Mouse (Mus musculus): ENCODE measurements at regions not wholly inside any gene's neighbourhood (a gene's known extent, or its start where the extent isn't known, plus 50 kb on each side); places are given as distances from the start of the nearest gene placed in this dataset.

DNA sequence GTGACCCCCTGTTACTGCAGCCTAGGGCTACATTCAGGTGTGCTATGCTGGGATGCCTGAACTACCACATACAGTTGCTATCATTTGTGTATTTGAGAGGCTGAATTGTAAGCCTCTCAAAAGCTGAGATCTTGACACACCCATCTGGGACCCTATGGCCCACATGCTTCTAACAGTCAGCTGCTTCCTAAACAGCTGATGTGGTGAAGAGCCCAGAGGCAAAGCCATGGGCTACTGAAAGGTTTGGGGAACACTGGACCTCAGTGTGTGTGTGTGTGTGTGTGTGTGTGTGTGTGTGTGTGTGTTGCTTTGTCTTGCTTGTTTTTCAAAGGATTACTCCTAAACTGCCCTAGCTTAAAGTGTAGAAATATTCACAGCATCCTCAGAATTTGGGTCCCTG lies 75.0 kb downstream of the Lbh start:
- no peak for DNase-seq (ENCODE audit: low spot score in 2 of 2)

DNA sequence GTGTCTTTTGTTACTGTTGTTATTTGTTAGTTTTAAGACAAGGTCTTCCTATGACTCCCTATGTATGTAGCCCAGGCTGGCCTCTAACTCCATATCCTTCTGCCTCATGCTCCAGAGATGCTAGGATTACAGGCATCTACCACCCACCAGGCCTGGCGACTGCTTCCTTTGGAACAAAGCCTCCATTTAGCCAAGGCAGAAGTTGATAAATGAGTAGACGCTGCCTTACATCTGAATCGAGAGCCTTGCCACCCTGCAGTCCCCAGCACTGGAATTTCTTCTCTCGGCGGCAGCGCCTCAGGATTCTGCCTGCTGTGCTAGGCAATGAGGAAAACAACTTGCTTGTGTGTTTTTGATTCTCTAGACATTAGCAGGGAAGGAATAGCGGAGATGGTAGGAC lies 75.5 kb downstream of the Lbh start:
- no peak for DNase-seq (ENCODE audit: low spot score in 2 of 2)

DNA sequence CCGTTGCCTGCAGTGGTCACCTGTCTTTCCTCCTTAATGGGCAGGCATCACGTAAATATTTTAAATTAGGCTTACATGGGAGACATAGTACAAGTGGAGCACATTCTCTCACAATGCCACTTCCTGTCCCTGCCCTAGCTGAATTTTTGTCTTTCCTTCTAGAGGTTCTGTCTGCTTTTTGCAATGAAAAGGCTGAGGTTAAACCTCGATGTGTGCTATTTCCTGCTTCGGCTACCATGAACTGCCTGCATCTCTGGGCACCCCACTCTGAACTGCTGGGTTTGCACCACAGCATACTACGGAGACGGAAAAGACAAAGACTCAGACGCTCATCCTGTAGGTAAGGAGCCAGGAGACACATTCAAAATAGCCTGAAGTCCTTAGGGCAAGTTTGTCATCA lies 78.4 kb downstream of the Lbh start:
- no peak for DNase-seq (ENCODE audit: low spot score in 2 of 2)

DNA sequence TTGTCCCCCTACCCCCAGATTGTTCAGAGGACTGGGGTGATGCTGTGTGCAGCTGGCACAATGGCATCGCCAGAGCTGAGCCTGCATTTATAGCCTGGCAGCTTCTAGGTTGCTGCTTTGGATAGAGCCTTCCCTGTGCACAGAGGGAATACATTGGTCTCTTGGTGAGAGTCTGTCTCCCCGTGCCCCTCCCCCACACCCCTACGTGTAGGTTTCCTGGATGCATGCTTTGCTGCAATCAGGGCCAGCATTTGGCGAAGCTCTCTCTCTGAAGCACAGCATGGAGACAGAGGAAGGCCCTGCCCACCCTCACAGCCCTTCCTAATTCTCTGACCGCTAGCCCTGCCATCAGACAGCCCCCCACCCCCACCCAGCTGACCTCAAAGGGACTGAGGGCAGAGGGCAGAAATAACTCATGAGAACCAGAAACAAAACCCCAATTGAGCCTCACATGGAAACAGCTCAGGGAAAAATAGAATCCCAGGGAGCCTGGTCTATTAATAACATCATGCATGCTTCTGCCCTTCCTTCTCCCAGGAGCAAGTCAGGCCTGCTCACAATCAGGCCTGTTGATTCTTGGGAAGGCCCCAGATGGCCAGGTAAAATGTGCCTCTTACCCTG lies 79.3 kb downstream of the Lbh start:
- no peak for DNase-seq (ENCODE audit: low spot score in 2 of 2)

DNA sequence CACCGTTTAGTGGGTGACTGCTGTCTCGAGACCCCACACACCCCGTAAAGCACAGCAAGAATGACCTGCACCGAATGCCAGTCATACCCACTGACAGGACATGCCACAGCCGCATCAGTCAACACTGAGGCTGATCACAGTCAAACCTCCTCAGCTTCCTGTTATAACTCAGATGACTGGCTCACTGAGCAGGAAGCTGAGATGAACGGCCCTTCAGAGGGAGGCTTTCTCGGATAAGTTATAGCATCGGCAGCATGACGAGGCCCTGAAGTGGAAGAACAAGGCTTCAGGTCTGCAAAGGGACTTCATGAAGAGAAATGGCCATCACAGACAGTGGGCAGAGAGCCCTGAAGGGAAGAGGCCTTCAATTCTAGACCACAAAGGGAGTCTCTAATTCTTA lies 87.0 kb downstream of the Lbh start:
- no peak for DNase-seq (ENCODE audit: low spot score in 2 of 2)

DNA sequence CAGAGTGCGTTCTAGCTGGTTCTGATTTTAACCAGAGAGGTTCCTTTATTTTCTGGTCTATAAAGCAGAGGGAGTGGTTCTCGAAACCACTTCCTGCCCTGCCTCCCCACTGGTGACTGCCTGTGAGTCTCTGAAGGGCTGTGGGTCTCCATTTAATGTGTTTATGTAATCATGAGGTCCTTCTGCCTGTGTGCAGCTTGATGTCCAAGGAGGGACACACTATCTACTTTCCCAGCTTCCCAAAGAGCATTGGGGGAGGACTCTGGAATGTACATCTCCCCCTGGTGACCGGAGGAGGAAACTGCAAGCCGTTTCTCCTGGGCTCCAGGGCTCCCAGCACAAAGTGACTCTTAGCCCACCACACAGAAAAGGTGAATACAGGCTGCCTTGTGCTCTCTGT lies 90.8 kb downstream of the Lbh start:
- DNase-seq (ENCODE audit: low spot score in 2 of 2), result peak; percentile 21 to 26

DNA sequence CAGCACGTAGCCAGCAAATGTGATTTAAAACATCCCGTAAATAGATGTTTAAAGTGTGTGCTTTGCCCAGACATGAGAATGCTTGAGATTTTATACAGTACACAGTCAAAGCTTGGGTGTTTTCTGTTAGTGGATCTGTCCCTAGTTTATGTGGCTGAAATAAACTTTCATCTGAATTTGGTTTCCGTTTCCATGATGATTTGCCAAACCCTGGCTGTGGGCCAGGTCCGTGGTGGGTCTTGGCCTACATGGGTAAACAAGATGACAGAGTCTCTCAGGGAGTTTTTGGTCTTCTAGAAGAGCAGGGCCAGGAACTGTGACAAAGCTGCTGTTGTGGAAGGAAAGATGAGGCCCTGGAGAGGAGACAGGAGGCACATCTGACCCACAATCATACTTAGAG lies 91.9 kb downstream of the Lbh start:
- no peak for DNase-seq (ENCODE audit: low spot score in 2 of 2)

DNA sequence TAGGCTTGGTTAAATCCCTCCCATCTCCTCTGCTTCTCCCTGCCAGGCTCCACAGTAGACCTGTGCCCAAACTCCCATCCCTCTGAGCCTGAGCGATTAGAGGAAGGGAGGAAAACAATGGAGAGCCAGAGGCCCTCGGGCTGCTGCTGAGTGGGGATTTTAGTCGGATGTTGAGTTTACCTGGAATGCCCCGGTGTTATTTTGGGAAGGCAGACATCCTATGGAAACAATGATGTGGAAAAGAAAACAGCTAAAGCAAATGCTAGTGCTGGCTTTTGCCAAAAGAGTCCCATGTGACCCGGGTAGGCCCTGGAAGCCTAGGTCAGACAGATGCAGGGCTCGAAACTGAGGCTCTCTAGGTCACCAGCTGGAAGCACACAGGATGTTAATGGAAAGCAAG lies 94.3 kb downstream of the Lbh start:
- no peak for DNase-seq (ENCODE audit: low spot score in 2 of 2)

DNA sequence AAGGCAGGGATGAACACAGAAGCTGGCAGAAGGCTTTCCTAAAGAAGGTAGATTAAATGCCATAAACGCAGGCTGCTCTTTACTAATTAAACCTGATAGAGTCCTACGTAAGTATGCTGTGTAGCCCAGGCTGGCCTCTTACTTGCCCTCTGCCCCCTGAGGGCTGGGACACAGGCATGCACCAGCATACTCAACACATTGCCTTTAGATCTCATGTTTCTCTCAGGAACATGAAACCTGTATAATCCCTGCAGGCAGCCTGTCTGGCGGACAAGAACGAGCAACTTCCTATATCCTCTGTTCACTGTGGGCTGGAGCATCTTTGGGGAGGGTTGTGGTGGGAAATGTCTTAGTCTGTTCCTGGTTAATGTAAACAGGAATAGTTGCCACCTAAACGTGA lies 94.8 kb upstream of the Lclat1 start:
- no peak for DNase-seq (ENCODE audit: low spot score in 2 of 2)

DNA sequence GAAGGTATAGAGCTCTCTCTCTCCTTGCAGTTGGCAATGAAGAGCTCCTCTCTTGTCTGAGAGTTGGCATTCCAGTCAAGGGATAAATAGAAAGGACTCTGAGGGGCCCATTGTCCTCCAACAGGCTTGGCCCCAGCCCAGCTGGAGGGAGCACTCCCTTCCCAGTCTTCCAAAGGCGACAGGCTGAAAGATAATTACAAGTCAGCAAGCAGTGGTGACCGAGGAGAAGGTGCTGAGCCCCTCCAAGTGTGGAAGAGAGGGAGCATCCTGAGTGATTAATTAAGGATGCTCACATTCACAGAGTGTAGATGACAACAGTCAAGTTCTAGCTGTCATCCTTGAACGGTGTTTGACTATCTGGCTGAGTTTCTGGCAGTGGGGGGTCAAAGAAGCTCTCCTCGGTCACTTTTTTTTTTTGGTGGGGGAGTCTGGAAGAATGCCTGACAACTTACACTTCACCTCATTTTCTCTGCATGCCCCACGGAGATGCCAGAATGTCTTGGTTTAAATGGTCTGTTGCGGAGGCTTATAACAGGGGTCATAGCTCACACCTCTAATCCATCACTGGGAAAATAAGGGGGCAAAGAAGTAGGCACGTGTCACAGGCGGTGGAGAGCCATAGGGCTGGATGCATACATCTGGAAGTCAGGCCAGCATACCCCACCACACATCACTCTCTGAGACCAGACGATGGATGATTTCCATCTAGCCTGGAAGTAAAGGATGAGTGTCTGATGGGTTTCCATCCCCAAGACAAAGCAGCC lies 93.5 kb upstream of the Lclat1 start:
- DNase-seq (ENCODE audit: low spot score in 2 of 2), result no peak

DNA sequence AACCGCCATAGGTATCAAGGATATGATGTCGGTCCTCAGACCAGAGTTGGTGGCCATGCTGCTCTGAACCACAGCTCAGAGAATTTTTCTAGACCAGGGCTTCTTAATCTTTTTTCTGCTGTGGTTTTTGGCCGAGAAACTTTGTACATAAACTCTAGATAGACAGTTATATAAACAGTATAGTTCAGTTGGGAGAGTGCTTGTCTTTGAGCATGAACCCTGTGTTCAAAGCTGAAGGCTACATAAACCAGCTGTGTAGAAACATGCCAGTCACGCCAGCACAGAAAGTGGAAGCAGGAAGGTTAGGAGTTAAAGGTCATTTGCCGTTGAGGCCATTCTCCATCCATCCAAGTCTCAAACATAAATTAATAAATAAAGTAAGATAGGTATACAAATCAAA lies 90.6 kb upstream of the Lclat1 start:
- no peak for DNase-seq (ENCODE audit: low spot score in 2 of 2)

DNA sequence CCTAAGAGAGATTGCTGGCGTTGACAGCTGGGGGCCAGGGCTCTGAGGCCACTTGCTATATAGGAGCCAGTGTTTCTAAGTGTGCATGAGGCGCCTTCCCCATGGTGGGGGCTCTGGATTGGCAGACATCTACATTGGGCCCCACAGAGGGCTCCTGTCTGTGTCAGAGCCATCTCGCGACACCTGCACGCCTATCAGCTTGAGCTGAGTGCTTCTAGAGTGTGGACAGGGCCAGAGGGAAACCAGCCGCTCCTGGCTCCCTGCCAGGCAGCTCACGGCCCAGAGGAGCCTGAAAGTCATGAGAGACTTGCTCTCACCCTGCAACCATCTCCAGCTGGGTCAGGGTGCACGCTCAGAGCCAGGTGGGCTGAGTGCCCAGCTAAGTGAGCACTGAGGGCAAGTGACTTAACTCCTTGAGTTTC lies 85.1 kb upstream of the Lclat1 start:
- no peak for DNase-seq (ENCODE audit: low spot score in 2 of 2)

DNA sequence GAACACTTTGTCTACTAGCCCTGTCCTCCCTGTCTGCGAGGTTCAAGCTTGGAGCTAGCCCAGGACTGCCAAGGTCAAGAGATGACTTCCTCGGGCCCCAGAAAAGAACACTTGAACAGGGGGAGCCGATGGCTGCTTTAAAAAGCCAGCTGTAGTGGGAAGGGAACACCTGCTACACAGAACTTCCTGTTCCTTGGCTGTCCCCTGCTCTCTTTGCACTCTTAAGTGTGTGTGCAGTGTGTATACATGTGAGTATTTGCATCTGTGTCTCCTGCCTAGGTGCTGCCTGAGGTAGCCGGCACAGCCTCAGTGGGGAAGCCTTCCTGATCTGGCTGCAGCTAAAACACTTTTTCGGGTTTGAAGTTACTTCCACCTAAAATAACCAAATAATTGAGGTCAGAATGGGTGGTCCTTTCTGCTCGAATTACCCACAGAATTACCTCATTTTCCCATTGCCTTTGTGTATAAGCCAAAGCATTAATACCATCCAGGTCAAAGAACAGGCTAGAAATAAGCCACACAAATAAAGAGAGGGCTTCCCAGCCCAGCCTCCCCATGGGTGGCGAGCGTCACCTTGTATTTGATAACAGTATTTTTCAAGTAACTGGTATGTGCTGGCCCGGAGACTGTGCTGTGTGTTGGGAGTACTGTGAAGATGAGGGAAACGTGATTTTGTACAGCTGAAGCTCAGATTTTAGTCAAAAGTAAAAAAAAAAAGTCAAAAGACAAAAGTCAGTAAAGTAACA lies 84.2 kb upstream of the Lclat1 start:
- no peak for DNase-seq (ENCODE audit: low spot score in 2 of 2)

DNA sequence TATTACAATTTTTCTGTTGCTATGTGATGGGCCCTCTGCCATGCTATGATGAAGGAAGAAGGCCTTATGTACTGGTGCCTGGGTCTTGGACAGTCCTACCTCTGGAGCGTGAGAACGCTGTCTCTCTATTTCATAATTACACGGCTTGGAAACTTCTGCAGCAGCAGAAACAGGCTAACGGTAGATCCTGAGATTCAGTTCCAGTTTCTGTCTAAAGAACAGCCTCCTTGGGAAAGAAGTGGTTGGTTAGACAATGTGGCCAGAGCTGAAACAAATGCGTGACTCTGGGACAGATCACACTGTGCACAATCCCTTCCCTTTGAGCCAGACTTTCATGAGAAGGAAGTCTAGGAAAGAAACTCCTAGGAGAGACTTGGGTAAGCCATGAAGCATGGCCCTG lies 80.7 kb upstream of the Lclat1 start:
- DNase-seq (ENCODE audit: low spot score in 2 of 2), result no peak

DNA sequence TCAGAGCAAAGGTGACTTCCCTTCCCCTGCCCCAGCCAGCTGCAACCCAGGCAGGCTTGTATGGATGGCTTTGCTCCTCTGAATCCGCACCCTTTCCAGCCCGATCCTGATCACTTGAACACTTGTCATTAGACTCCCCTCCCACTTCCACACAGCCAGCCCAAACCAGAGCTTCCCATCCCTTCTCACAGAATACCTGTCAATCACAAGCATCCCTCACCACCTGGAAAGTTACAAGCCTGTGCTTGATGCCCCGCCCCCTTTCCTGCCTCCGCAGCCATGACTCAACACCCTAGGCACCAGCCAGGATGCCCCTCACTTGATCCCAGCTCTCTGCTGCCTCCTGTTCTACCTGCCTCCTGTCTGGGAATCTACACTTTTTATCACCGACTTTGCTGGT lies 76.0 kb upstream of the Lclat1 start:
- no peak for DNase-seq (ENCODE audit: low spot score in 2 of 2)

DNA sequence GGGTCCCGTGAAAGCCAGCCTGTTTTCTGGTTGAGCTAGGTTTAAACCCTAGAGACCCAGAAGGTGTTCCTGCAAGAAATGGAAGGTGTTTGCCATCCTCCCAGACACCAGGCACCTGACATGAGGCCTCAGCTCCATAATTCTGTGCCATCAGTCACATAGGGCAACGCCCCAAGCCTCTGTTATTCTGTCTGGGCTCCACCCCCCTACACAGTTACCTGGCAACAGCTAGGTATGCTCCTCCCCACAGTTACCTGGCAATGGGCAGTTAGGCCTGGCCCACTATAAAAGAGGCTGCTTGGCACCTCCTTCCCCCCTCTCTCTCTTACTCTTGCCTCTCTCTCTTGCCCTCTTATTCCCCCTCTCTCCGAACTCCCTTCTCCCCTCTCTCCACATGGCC lies 75.5 kb upstream of the Lclat1 start:
- no peak for DNase-seq (ENCODE audit: low spot score in 2 of 2)

DNA sequence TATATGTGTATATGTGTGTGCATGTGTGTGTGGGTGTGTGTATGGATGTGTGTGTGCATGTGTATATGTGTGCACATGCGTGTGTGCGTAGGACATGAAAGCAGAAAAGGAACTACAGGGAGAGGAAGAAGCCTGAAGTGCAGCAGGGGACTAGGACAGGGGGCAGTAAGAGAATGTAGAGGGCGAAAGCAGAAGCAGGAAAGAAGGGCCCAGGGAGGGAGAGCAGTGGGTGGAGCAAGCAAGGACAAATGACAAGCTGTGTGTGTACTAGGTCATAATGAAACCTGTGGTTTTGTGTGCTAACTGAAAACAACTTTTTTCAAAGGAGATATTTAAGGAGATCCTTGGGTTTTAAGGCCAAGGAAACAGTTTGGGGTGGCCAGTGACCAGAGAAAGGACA lies 73.4 kb upstream of the Lclat1 start:
- no peak for DNase-seq (ENCODE audit: low spot score in 2 of 2)

DNA sequence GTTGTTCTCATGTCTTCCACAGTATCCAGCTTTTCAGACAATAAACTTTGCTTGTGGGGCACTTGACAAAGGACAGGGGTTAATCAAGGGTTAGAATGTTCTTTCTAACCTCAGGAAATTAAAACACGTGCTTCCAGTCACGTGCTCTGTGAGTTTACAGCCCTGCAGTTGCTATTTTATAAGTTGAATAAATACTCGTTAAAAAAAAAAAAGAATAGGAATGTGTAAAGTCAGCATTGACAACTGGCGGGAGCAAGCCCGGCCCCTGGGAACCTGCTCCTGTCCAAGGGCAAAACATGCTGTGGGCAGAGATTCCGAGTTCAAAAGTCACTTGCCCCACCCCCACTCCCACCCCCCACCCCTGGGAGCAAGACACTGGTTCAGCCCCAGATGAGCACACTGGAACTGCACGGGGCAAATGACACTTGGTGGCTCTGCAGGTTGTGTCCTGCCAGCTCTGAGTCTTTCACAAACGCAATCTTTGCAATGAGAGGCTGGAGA lies 72.8 kb upstream of the Lclat1 start:
- no peak for DNase-seq (ENCODE audit: low spot score in 2 of 2)

DNA sequence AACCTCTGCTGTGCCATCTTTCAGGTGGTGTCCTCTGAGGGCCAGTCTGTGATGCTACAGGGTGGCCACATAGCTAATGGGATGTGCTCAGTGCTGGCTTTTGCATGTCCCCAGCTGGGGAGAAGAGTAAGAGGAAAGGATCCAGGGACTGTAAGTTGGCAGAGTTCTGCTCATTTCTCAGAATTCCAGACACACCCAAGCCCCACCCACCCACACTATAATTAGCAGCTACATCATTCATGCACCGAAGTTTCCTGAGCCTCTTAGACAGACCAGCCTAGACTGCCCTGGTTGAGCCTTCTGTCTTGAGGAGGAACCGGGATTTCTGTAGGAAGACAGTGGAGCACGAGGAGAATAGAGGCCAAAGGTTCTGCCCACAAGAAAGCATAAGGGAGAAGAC lies 70.9 kb upstream of the Lclat1 start:
- no peak for DNase-seq (ENCODE audit: low spot score in 2 of 2)

DNA sequence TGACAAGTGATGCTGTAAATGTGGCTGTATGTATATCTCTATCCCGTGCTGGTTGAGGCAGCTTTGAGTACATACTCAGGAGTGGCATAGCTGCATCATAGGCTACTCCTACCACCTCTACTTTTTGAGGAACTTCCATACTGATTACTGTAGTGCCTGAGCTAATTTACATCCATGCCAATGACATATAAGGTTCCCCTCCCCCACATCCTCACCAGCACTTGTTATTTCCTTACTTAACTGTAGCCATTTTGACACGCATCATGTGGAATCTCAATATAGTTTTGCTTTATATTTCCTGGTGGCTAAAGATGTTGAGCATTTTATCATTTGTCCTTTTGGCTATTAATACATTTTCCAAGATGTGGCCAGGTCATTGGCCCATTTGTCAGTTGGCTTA lies 69.2 kb upstream of the Lclat1 start:
- no peak for DNase-seq (ENCODE audit: low spot score in 2 of 2)

DNA sequence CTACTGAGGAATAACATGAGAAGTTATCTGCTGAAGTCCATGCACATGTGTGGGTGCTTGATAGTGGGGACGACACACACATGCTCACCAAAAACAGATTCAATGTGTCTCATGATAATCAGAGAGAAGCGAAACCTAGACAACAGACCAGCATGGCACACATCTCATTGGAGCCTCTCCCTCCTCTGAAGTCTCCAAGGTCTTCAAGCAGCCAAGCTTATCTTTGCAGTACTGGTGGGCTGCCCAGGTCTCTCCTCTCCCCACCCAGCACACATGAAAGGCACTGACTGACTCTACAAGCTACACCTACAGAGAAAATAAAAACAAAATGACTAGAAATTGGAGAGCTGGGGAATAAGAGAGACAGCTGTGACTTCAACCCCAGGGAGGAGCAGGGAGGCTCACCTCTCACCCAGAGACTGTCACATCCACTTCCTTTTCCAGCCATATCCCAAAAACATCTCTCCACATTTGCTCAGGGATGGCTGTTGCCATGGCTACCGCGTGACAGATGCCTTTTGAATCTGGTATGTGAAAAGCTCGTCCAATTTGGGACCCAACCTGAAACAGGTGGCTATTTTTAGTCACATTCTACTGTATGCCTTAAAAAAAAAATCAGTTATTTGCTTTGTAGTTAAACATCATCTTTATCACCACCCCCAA lies 62.7 kb upstream of the Lclat1 start:
- DNase-seq (ENCODE audit: low spot score in 2 of 2), result no peak

DNA sequence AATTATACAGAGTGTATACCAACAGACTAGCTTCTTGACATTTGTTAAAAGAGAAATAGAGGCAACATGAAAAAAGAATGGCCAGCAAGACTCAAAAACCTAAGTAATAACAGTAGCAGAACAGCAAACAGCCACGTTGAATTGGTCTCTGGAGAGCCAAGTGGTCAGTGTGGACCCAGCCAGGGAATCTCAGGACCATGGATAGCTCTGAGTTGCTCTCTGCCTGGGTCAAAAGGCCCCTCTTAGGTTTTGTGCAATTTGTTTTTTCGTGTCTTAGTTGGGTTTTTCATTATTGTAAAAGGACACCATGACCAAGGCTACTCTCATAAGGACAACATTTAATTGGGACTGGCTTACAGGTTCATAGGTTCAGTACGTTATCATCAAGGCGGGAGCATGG lies 60.8 kb upstream of the Lclat1 start:
- no peak for DNase-seq (ENCODE audit: low spot score in 2 of 2)

All from frontal cortex, postnatal 25 days (tissue).